Mouse (Mus musculus) left cerebral cortex, postnatal 25 days (tissue): ENCODE measurements around the gene Cry2. TPM values are rescaled to one million over a fixed set of nuclear protein-coding genes. Genes with fewer than 3 reads are reported as not detected.
"Not testable (repeated sequence)": the region's sequence is repeated elsewhere in the genome, so short reads cannot be mapped to it uniquely, and the experiment has no call there.

Source experiments
- DNase-seq, 2 experiments: peaks; one replicate each; pipeline ENCODE4 v3.0.0; 2022; ENCODE audit warnings: low spot score in 2 of 2, mixed read lengths in 1 of 2
- intact Hi-C: fragments of 180-260 bp; cut with DNase I; formaldehyde crosslinking; loops from one replicate; pipeline ENCODE4 v1.15.1; 2025
- total RNA-seq, 2 experiments: library from RNA; stranded (reverse); gene quantifications; 2 replicates each; pipeline ENCODE4 v1.2.3; 2021

The Cry2 gene
- 100 to 1,000 TPM; 110 to 113 TPM for total RNA-seq

GRCm38 (mm10) chr2:92433578-92434374 lies at the start of gene Cry2:
Cry2 (minus strand) TSS chr2:92434043.
- intact Hi-C loops, result loop anchor here (1.0 to 10.0 kb wide), 4 partner anchors 44 to 459 kb away; partner anchors contain the start of gene Dgkz
- peak; percentile 98 to 100 for DNase-seq

- intact Hi-C loops, result no loop called here
- no peak for DNase-seq
Observed at GRCm38 (mm10) chr2:92483505-92483904, 49.7 kb upstream of the Cry2 start.

GRCm38 (mm10) chr2:92482551-92482950 lies 48.7 kb upstream of the Cry2 start:
- intact Hi-C loops, result no loop called here
- DNase-seq, result no peak

- DNase-seq, result no peak
- intact Hi-C loops, result no loop called here
Observed at GRCm38 (mm10) chr2:92478313-92478688, 44.5 kb upstream of the Cry2 start.

GRCm38 (mm10) chr2:92477672-92478312 lies 43.9 kb upstream of the Cry2 start:
- intact Hi-C loops, result no loop called here
- peak in 1 of 2 experiments; percentile 40 for DNase-seq

GRCm38 (mm10) chr2:92476580-92476979 lies 42.7 kb upstream of the Cry2 start:
- intact Hi-C loops, DNase-seq: not testable (repeated sequence)

- intact Hi-C loops, result no loop called here
Observed at GRCm38 (mm10) chr2:92475711-92476110, 41.9 kb upstream of the Cry2 start.

GRCm38 (mm10) chr2:92474920-92475319 lies 41.1 kb upstream of the Cry2 start:
- intact Hi-C loops, result no loop called here
- DNase-seq, result no peak

More at GRCm38 (mm10) chr2:92475711-92476110, 41.9 kb upstream of the Cry2 start:
- DNase-seq, result no peak

GRCm38 (mm10) chr2:92471886-92472670 lies 38.2 kb upstream of the Cry2 start:
- intact Hi-C loops, result no loop called here
- DNase-seq, result no peak

GRCm38 (mm10) chr2:92464690-92465089 lies 30.8 kb upstream of the Cry2 start:
- no peak for DNase-seq
- intact Hi-C loops, result no loop called here

- intact Hi-C loops, result no loop called here
Observed at GRCm38 (mm10) chr2:92461215-92461614, 27.4 kb upstream of the Cry2 start.

GRCm38 (mm10) chr2:92459921-92460707 lies 26.3 kb upstream of the Cry2 start, which contains the start of gene Slc35c1:
Slc35c1 (minus strand) TSS chr2:92460538.
- DNase-seq, result no peak
- intact Hi-C loops, result no loop called here

More at GRCm38 (mm10) chr2:92461215-92461614, 27.4 kb upstream of the Cry2 start:
- no peak for DNase-seq

- DNase-seq, result peak; percentile 87 to 89
- intact Hi-C loops, result no loop called here
Observed at GRCm38 (mm10) chr2:92459141-92459920, 25.5 kb upstream of the Cry2 start.

- intact Hi-C loops, result no loop called here
- DNase-seq, result no peak
Observed at GRCm38 (mm10) chr2:92458481-92458880, 24.6 kb upstream of the Cry2 start.

GRCm38 (mm10) chr2:92456970-92457530 lies 23.2 kb upstream of the Cry2 start:
- intact Hi-C loops, result no loop called here
- no peak for DNase-seq

GRCm38 (mm10) chr2:92455704-92456103 lies 21.9 kb upstream of the Cry2 start:
- intact Hi-C loops, result no loop called here
- DNase-seq, result no peak

GRCm38 (mm10) chr2:92454166-92454565 lies 20.3 kb upstream of the Cry2 start:
- intact Hi-C loops, result no loop called here
- no peak for DNase-seq

- no peak for DNase-seq
- intact Hi-C loops, result no loop called here
Observed at GRCm38 (mm10) chr2:92451126-92451525, 17.3 kb upstream of the Cry2 start.
